Mouse (Mus musculus) heart, adult 2 months (tissue): ENCODE data around the gene Cd200r3. TPM values are rescaled to one million over a fixed set of nuclear protein-coding genes. Genes with fewer than 3 reads are reported as not detected.

Experiments used
- DNase-seq, 2 experiments: peaks; one replicate each; pipeline ENCODE4 v3.0.0; 2021
- H3K27ac ChIP-seq: fragments of 200-600 bp; 2 replicates; pipeline ENCODE4 v1.8.1; 2022
- H3K27me3 ChIP-seq: fragments of 200-500 bp; 2 replicates; pipeline ENCODE4 v1.6.1; 2012; ENCODE audit warnings: mild to moderate bottlenecking, low read length, inconsistent platforms, mixed read lengths; ENCODE audit not compliant: control insufficient read depth, insufficient read depth
- H3K36me3 ChIP-seq: fragments of 200-500 bp; 2 replicates; pipeline ENCODE4 v1.6.1; 2012; ENCODE audit warnings: low read length, inconsistent platforms; ENCODE audit not compliant: control insufficient read depth, insufficient read depth
- H3K4me1 ChIP-seq: fragments of 200-500 bp; 2 replicates; pipeline ENCODE4 v1.6.1; 2011; ENCODE audit warnings: low read length; ENCODE audit not compliant: control insufficient read depth, insufficient read depth
- H3K4me3 ChIP-seq: fragments of 200-600 bp; 2 replicates; pipeline ENCODE4 v1.8.1; 2022
- H3K79me2 ChIP-seq: fragments of 200-500 bp; replicated peaks from 2 replicates; pipeline ENCODE4 v1.6.1; 2012; ENCODE audit warnings: mild to moderate bottlenecking, inconsistent platforms, low read length, moderate library complexity, mixed read lengths; ENCODE audit not compliant: control insufficient read depth, insufficient read depth
- H3K9ac ChIP-seq: fragments of 200-500 bp; 2 replicates; pipeline ENCODE4 v1.6.1; 2012; ENCODE audit warnings: low read depth, mild to moderate bottlenecking, control low read depth, inconsistent platforms, low read length, mixed read lengths
- CTCF ChIP-seq: fragments of 200-600 bp; IDR thresholded peaks from 2 replicates; pipeline ENCODE4 v1.8.1; 2022; ENCODE audit warnings: antibody characterized with exemption, mild to moderate bottlenecking, moderate library complexity
- EP300 ChIP-seq: fragments of 200-500 bp; IDR thresholded peaks from 2 replicates; pipeline ENCODE4 v1.6.1; 2011; ENCODE audit warnings: low read depth, low read length, control low read depth; ENCODE audit not compliant: insufficient read depth
- POLR2A ChIP-seq: fragments of 200-500 bp; IDR thresholded peaks from 2 replicates; pipeline ENCODE4 v1.6.1; 2011; ENCODE audit warnings: mild to moderate bottlenecking, low read depth, low read length, control low read depth; ENCODE audit not compliant: insufficient read depth
- WGBS: fragments of 180-500 bp; shearing (Covaris S2); methylation state at CpG from one replicate; pipeline ENCODE4 v1.1.7; 2018; 5-methylcytosine and 5-hydroxymethylcytosine counted together
- intact Hi-C: fragments of 180-260 bp; cut with DNase I; formaldehyde crosslinking; loops from one replicate; pipeline ENCODE4 v1.15.1; 2025
- polyA plus RNA-seq: library from polyadenylated mRNA; depleted of rRNA; stranded (reverse); fragments of >200 nt; gene quantifications from 2 replicates; pipeline ENCODE4 v1.2.3, GENCODE M21; 2012
- total RNA-seq, 2 experiments: library from RNA; stranded (reverse); gene quantifications; 2 replicates each; pipeline ENCODE4 v1.2.3; 2021

The Cd200r3 gene
- total and polyA plus RNA-seq, 3 experiments: not detected

DNA sequence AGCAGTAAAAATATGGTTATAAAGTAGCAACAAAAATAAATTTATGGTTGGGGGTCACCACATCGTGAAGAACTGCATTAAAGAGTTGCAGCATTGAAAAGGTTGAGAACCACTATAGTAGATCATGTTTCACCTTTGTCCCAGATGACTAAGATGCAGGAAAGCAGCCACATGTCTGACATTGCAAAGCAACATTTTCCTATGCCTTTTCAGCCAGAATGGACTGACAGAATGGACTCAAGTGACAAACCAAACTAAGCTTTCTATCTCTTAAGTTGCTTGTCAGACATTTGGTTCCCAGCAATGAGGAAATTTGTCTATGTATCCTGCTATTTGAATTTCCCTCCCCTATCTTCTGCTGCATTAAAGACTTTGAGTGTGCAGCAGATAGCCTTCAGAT is 51.6 kb downstream of the Cd200r3 start:
- Histone ChIP-seq H3K27ac (no peak overlapping the region), H3K9ac (no peak overlapping the region), H3K36me3 (no peaks in the 10 kb centered on the region), H3K79me2 (no peaks in the 10 kb centered on the region), H3K4me1 (peaks cover 1% of the 10 kb centered on the region), H3K4me3 (no peak overlapping the region), H3K27me3 (no peaks in the 10 kb centered on the region)
- DNase-seq: no peak
- TF ChIP-seq EP300 (no peak), POLR2A (no peak), CTCF (no peak)
- intact Hi-C loops: no loop called here
- WGBS: 43% methylated on average over 1 of the region's 1 CpGs

DNA sequence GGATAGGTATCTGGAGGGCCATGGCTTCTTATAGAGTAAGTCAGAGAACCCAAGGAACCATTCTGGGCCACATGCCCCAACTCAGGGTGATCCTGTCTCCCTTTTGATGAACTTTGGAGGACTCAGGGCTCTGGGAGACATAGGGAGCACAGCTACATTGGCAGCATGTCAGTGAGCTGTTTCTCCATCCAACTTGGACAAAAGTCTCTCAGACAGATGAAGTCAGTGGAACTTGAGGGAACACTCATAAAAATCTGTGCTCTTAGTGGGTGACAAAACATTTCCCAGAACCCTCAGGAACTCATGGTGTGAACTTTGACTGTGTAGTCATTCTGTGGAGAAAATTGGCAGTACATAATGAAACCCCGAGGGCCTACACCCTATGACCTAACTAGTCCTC is 53.2 kb downstream of the Cd200r3 start:
- no peaks in the 10 kb centered on the region for H3K79me2 ChIP-seq
- intact Hi-C loops: no loop called here
- peak overlapping the region; percentile 40 for H3K27ac ChIP-seq
- DNase-seq: peak; percentile 34 to 55
- 80% methylated on average over 1 of the region's 1 CpGs for WGBS
- no peak overlapping the region for H3K4me3 ChIP-seq
- no peak for TF ChIP-seq POLR2A
- no peak for TF ChIP-seq EP300
- TF ChIP-seq CTCF: no peak
- H3K27me3 ChIP-seq: no peaks in the 10 kb centered on the region
- H3K9ac ChIP-seq: no peak overlapping the region
- peaks cover 1% of the 10 kb centered on the region for H3K4me1 ChIP-seq
- no peaks in the 10 kb centered on the region for H3K36me3 ChIP-seq

DNA sequence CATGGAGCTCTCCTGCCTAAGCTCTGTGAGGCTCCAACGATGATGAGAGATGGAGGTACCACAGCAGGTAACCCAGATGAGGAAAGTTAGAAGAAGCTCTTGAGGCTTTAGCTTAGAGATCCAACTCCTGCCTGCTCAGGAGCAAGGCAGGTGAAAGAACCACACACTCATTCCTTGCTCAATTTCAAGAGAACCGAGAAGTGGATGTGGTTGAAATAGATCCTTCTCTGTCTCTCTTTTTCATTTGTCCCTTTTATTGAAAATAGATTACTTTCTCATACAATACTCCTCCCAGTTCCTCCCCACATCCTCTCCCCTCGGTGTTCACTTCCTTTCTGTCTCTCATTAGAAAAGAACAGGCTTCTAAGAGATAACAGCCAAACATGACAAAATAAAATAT is 56.1 kb downstream of the Cd200r3 start:
- Histone ChIP-seq H3K9ac (no peak overlapping the region), H3K36me3 (no peaks in the 10 kb centered on the region), H3K4me3 (no peak overlapping the region), H3K27me3 (no peaks in the 10 kb centered on the region), H3K79me2 (no peaks in the 10 kb centered on the region), H3K27ac (no peak overlapping the region), H3K4me1 (peaks cover 1% of the 10 kb centered on the region)
- 37% methylated on average over 3 of the region's 3 CpGs for WGBS
- intact Hi-C loops: no loop called here
- no peak for DNase-seq
- no peak for TF ChIP-seq CTCF
- no peak for TF ChIP-seq POLR2A
- TF ChIP-seq EP300: no peak

DNA sequence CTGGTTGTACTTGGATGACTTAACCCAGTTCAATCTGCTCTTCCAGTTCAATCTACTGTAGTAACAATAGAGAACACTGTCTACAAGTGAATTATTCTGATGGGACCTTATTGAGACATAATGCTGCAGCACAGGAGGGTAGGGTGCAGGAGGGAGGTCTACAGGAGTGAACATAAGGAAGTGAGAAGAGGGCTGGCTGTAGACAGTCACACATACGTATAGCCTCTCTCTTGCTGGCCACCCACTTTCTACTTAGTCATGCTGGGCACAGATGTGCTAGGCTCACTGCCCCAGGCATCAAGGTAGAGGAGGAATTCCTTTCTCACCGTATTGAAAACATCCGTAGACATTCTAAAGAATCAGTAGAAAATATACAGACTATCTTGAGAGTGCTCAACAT is 61.0 kb downstream of the Cd200r3 start:
- no peak overlapping the region for H3K4me3 ChIP-seq
- TF ChIP-seq EP300: no peak
- no peaks in the 10 kb centered on the region; the same call in 1 of the 2 replicates for H3K4me1 ChIP-seq
- no peak overlapping the region for H3K27ac ChIP-seq
- intact Hi-C loops: no loop called here
- no peaks in the 10 kb centered on the region for H3K79me2 ChIP-seq
- DNase-seq: no peak
- H3K36me3 ChIP-seq: no peaks in the 10 kb centered on the region
- H3K9ac ChIP-seq: no peak overlapping the region
- no peaks in the 10 kb centered on the region for H3K27me3 ChIP-seq
- WGBS: 82% methylated on average over 3 of the region's 3 CpGs

DNA sequence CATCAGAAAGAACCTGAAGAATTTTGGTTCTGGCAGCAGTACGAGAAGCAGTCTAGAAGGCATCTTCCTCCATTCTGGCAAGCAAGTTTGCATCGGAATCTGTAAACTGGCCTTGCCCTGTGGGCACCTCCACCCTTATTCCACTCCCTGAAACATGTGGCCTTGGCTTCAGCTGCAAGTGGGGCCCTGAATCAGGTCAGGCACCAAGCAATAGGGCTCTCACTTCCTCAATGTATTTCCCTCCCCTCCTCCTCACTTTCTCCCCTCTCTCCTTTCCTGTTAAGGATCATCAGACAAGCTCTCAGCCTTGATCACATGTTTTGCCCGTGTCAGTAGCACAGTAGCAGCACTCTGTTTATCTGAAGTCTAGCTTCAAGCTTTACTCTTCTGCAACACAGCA is 61.8 kb downstream of the Cd200r3 start:
- intact Hi-C loops: no loop called here
- no peak for TF ChIP-seq CTCF
- no peak overlapping the region for H3K4me3 ChIP-seq
- DNase-seq: no peak
- H3K36me3 ChIP-seq: no peaks in the 10 kb centered on the region
- H3K79me2 ChIP-seq: no peaks in the 10 kb centered on the region
- H3K27me3 ChIP-seq: no peaks in the 10 kb centered on the region
- 62% methylated on average over 3 of the region's 3 CpGs for WGBS
- H3K27ac ChIP-seq: no peak overlapping the region
- H3K9ac ChIP-seq: no peak overlapping the region
- H3K4me1 ChIP-seq: no peaks in the 10 kb centered on the region; the same call in 1 of the 2 replicates

DNA sequence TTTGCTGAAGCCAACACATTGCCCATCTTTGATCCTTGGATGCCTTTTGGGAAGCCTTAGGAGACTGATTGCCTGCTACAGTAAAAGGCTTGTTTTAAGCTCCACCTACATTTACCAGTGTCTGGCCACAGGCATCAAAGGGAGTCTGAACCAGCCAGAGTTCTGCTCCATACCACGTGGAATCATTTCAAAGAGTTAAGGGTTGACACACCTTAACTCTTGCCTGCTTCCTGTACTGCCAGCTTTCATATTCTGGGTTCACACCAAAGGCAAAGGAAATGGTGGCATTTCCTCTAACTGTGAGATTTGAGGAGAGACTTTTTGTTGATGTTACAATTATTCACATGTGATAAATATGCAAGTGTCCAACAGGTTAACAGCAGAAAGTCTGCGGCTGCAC is 63.5 kb downstream of the Cd200r3 start:
- 58% methylated on average over 2 of the region's 2 CpGs for WGBS
- TF ChIP-seq CTCF: no peak
- TF ChIP-seq POLR2A: no peak
- TF ChIP-seq EP300: no peak
- no peak overlapping the region for H3K27ac ChIP-seq
- no peaks in the 10 kb centered on the region for H3K79me2 ChIP-seq
- DNase-seq: no peak
- H3K4me1 ChIP-seq: no peaks in the 10 kb centered on the region; the same call in 1 of the 2 replicates
- H3K9ac ChIP-seq: no peak overlapping the region
- intact Hi-C loops: no loop called here
- H3K36me3 ChIP-seq: no peaks in the 10 kb centered on the region
- H3K4me3 ChIP-seq: no peak overlapping the region
- H3K27me3 ChIP-seq: no peaks in the 10 kb centered on the region

DNA sequence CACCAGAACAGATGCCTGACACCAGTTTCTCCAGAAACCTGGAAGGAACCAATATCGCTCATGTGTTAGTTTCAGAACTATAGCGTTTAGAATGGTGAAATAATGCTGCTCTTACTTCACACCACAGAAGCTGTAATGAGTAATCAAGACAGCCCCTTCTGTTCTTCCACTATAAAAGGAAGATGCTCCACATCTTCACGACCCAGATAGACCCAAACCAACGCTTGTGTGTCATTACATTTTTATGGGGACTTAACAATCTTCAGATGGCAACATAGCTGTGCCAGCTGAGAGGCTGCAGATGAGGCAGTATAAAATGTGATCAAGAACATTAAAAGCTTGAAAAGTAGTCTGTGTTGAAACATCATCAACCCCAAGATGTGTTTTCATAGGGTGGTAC is 64.3 kb downstream of the Cd200r3 start:
- H3K27me3 ChIP-seq: no peaks in the 10 kb centered on the region
- no peaks in the 10 kb centered on the region; the same call in 1 of the 2 replicates for H3K4me1 ChIP-seq
- H3K79me2 ChIP-seq: no peaks in the 10 kb centered on the region
- no peak overlapping the region for H3K4me3 ChIP-seq
- H3K36me3 ChIP-seq: no peaks in the 10 kb centered on the region
- TF ChIP-seq CTCF: no peak
- TF ChIP-seq POLR2A: no peak
- TF ChIP-seq EP300: no peak
- no peak overlapping the region for H3K9ac ChIP-seq
- 83% methylated on average over 4 of the region's 4 CpGs for WGBS
- intact Hi-C loops: no loop called here
- DNase-seq: no peak
- H3K27ac ChIP-seq: no peak overlapping the region
